Mouse (Mus musculus) thymus, postnatal 10 days (tissue): ENCODE data around the gene Arvcf.

Experiments used
- DNase-seq, 2 experiments: peaks; one replicate each; pipeline ENCODE4 v3.0.0; 2021; ENCODE audit warnings: low spot score in 2 of 2

Gene Arvcf

DNA sequence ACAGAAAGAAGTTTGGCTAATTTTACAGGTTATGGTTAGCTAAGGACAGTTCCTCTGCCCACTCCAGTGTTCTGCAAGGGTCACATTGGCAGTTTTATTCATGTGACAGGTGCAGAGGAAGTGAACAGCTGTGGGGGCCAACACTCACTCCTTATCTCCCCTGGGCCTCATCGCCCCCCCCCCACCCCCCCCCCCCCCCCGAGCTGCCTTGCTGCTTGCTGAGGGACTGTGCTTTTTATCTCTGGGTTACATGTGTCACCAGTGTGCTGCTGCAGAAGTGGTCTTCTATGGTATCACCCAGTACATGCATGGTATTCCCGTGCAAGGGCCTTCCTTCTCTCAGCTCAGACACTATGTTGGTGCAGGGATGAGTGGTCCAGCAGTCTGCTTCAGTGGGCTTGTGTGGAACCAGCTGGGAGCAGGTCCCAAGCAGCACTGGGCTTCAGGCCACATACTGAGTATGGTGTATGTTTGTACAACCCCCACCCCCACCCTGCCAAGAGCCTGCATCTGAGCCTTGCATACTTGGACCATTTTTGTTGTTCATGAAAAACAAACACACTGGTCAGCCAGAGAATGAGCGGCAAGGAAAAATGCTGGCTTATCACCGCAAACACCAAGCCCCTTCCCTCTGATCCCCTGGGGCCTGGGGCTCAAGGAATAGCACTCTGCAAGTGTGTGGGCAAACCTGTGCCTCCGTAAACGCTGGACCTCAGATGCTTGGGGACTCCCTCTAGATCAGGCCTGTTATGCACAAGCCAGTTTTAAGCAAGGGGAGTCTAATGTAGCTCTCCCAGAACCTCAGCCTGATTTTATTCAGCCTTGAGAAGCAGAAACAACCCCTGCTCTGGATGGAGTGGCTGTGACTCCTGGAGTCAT, 40.0 kb downstream of the Arvcf start:
- DNase-seq = no peak

DNA sequence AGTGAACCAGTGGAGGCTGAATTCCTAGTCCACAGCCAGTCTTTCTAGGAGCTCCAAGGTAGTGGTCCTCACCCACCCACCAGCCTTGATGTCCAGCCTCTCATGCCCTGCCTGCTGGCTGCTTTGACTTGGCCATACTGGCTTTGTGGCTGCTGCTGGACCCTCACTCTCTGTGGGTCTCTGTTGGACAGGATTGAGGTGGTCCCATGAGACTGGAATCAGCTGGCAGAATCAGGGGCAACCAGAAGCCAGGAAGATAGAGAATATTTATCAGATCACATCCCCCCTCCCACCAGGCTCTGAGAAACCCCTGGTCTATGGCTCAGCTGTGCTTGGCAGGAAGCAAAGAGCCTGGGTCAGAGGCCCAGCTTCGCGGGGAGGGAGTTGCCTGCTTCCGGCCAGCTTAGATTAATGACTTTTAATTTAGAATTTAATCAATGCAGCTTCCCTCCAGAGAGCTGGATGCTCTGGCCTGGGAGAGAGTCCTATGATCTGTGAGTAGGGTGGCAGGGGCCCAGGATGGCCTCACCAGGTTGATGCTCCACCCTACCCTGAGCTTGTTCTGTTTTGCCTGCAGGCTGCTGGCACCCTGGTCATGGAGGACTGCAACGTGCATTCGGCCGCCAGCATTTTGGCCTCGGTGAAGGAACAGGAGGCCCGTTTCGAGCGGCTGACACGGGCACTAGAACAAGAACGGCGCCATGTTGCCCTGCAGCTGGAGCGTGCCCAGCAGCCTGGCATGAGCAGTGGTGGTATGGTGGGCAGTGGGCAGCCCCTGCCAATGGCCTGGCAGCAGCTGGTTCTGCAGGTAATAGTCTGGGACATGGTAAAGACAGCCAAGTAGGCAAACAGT, 40.8 kb downstream of the Arvcf start:
- DNase-seq = no peak

DNA sequence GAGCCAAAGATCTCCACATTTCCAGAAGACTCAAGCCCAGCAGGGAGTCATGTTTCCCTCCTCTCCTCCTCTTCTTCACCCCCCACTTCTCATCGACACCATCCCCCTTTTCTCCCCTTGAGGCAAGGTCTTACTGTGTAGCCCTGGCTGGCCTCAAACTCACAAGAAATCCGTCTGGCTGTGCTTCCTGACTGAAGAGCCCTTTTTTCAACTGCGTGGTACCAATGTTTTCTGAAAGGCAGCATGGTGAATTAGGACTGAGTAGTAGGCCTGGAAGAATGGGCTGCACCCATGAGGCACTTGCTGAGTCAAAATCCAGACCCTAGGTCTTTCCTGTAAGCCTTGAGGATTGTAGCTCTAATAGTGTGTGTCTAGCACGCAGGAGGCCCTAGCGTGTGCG, 42.4 kb downstream of the Arvcf start:
- no peak for DNase-seq

DNA sequence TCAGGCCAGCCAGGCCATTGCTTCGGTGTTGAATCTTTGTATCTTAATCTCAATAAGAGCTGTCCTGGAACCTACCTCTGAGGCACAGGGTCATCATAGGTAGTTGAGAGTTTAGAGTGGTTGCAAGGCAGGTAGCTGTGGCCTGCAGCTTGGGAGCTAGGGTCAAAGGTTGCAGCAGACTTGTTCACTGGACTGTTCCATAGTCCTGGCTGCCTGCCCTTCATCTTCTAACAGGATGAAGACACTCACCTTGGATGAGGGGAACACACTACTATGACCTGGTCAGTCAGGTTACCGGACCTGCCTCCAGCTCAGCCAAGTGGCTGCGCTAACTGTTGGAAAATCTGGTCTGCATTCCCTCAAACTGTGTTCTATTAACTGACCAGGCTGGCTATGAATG, 43.1 kb downstream of the Arvcf start:
- DNase-seq = no peak

DNA sequence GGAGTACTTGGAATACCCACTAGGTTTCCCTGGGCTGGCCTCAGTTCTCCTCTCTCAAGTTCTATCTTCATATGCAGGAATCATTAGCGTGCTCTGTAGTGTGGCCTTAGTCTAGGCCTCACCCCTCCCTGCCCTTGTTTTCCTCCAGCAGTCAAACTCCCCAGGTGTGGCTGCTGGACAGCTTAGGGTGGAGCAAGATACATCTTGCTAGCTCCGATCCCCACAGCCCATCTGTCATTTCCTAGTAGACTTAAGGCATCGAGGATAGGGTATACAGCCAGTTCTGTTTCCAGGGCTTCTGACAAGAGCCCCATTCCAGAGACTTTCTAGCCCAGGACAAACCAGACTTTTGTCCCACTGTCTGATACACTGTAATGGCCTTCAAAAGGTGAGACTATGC, 43.7 kb downstream of the Arvcf start:
- no peak for DNase-seq

DNA sequence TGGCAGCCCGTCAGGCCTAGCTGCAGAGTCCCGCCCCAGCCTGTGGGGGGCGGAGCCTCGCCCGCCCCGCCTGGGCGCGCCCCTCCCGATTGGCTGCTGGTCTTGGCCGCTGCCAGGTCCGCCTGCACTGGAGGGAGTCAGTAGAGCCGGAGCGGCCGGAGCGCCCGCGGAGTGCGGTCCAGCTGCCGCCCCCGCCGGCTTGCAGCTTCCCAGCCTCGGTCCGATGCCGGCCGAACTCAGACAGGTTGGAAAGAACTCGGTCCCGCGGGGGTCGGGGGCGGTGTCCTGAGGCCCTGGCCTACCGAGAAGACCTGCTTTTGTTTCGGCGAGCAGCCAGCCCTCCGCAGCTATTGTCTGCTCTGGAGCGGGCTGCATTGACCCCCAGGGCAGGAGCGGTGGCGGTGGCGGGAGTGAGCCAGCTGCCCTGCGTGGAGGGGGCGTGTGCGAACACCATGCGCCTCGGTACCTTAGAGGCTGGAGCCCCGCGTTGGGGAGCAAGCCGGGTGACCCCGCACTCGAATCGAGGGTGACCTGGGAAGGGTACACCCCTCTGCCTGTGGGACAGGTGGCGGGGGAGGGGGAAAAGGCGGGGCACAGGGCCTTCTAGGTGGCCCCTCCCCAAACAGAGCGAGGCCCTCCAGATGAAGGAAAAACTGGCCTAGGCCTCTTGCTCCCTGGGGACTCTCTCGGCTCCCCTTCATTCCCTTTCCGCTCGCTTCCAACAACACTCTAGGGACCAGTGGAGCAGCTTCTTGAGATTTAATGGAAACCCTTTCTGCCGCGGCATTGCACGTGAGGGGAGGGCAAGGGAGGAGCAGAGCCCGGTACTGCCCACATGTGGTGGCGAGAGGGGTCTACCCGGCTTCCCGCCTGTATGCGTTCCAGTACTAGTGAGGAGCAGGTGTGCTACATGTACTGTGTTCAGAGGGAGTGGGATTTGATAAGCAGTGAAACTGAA, 44.8 kb downstream of the Arvcf start:
- peak; percentile 80 to 83 for DNase-seq

DNA sequence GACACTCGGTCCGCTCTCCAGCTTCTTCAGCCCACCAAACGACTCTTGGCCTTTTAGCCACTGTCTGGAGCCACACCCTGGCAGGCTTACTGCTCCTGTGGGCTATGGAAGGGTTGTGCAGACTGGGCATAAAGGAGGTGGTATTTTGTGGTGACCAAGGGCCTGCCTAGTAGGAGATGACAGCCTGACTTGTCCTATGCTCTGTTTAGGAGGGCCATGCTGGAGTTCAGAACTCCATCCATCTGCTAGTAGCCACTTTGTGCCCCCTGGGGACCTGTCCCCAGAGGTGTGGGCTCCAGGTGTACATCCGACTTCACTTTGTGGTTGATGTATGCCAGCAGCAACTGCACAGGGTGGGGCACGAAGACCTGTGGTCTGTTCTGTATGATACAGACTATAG, 45.6 kb downstream of the Arvcf start:
- DNase-seq = no peak

DNA sequence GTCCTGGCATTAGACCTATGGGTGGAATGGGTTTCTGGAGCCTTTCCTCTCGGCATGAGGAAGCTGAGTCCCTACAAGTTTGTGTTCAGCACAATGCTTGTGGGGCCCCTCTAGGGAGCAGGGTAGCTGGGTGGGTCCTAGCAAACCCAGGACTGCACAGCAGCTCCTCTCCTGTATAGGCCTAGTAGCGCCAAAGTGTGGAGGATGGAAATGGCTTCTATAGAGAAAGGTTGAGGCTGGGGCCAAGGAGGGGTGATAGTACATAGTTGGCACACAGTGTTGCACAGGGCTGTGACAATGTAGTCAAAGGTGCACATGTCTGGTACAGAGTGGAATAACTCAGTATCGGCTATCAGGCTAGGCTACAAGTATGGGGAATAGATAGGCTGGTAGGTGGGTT, 46.1 kb downstream of the Arvcf start:
- no peak for DNase-seq

DNA sequence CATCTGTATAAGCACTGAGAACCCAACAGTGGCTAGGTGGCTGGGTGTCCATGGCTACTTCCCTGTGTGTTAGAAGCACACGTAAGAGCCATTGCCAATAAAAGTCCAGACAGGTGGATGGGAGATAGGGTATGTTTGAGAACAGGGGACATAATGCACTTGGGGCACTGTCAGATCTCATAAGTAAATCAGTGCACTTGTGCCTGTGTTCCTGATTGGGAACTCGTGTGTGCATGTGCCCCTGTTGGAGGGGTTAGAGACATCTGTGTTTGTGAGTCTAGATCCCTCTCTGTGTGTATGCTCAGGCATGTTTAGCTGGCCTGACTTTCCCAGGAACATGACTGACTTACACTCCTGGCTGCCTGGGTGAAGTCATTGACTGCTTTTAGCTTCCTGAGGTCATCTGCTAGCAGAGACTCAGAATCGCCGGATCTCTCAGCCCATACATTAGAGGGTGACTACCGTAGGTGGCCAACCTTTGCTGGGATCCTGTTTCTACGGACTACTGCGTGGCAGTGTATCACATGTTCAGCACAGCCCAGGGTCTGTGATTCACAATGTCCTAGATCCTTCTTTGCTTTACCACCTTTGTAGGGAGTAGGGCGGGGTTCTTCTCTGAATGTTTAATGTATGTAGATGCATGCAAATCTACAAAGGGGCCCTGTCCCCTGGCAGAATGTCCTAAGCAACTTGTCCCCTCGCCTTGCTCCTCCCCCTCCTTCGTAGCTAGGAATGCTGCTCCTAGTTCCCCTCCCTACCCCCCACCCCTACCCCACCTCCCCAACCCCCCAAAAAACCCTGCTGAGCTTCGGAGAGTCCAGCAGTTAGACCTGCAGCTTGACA, 47.0 kb downstream of the Arvcf start:
- no peak for DNase-seq

DNA sequence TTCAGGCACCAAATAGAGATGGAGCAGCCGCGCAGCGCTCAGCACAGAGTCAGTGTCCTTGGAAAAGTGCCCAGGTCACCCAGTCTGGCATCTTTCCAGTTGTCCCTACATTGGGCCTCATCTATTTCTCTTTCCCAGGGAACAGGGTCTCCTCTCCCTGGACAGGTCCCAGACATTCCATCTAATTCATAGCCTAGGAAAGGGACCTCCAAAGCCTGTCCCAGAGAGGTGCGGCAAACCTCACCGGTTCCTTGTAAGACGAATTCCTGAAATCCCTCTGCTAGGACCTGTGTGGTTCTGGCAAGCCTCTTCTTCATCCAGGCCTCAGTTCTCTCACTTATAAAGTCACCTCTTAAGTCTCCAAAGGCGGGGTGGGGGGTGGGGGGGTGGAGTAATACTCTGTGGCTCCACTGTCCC, 47.6 kb downstream of the Arvcf start:
- DNase-seq = no peak

DNA sequence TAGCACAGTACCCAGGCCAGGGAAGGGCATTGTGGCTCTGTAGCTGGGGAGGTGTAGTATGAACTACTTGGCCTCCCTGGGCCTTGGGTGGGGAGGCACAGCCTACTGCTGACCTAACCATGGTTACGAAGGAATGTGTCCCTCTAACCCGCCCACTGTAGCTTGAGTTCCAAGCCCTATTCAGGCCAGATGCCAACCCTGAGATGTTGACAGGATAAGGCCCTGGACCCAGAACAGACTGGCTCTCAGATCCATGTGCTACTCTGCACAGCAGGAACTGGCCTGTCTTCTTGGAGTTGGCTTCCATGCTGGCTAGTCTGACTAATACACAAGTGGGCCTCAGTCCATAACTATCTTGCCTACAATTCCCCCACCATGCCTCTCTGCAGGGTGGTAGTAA, 48.2 kb downstream of the Arvcf start:
- DNase-seq = no peak

DNA sequence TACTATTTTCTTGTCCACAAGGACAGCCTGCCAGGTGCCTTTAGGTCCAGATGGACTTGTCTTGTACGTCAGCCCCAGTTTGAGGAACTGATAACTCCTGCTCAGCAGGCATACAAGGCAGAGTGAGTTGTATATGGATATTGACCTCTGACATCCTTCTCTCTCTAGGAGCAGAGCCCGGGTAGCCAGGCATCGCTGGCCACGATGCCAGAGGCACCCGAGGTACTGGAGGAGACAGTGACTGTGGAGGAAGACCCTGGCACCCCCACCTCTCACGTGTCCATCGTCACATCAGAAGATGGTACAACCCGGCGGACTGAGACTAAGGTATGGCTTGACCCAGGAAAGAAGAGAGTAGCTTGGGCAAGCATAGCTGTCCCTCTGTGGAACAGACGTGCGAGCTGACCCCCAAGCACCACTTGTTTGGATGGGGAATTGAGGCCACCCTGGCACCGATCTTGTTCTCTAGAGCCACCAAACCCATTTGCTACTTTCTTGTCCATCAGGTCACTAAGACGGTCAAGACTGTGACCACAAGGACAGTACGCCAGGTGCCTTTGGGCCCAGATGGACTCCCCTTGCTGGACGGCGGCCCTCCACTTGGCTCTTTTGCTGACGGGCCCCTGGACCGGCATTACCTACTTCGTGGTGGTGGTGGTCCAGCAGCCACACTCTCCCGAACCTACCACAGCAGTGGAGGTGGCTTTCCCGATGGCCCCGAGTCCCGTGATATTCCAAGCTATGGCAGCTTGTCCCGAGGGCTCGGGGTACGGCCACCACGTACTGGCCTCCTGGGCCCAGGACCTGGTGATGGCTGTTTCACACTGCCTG, 49.0 kb downstream of the Arvcf start:
- no peak for DNase-seq

DNA sequence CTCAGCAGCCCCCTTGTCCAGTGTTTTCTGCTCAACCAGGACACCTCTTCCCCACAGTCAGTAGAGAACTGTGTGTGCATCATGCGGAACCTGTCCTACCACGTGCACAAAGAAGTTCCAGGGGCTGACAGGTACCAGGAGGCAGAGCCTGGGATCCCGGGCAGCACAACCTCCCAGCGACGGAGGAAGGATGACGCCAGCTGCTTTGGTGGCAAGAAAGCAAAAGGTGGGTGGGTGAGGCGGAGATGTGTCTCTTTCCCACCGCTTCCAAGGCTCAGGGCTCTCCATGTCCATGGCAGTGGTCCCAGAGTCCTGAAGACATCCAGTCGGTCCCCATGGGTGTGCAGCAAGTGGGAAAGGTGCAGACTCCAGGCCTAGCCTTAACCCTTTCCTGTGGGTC, 52.0 kb downstream of the Arvcf start:
- DNase-seq = no peak

DNA sequence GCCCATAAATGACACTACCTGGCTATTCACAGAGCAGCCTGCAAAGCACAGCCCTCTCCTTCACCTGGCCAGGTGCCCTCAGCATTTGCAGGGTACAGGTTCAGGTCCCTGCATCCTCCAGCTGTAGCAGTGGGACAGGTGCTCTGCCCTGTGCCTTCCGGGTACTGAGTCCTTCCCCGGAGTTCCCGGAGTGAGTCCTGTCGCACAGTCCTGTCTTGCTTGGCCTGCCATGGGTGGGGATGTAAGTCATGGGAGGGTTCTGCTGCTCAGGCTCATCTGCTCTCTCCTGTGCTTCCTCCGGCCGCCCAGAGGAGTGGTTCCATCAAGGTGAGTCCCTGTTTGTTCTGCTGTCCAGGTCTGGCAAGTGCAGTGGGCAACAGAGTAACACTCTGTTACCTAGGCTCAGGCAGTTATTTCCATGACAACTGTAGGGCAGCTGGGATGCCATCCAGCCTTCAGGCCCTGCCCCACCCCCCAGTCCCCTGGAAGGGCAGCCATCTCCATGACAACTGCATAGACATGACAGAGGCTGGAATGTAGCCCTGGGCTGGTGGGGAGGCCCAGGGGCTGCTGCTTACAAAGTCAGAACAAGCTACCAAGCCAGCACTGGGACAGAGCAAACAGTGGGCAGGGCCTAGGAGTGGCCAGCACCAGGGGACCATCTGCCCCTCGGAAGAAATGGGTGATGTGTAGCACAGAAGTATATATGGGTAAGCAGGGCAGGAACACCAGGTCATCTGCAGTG, 52.7 kb downstream of the Arvcf start:
- DNase-seq = no peak

DNA sequence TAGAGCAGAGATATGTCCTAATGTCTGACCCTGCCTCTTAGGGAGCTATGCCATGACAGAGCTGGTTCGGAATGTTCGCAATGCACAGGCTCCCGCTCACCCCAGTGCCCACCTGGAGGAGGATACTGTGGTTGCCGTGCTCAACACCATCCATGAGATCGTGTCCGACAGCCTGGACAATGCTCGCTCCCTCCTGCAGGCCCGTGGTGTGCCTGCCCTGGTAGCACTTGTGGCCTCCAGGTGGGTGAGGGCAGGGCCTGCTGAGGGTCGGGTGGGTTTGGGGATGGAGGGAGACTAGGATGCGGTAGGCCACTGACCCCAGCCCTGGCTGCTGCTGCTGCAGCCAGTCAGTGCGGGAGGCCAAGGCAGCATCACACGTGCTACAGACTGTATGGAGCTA, 55.3 kb downstream of the Arvcf start:
- DNase-seq = no peak

DNA sequence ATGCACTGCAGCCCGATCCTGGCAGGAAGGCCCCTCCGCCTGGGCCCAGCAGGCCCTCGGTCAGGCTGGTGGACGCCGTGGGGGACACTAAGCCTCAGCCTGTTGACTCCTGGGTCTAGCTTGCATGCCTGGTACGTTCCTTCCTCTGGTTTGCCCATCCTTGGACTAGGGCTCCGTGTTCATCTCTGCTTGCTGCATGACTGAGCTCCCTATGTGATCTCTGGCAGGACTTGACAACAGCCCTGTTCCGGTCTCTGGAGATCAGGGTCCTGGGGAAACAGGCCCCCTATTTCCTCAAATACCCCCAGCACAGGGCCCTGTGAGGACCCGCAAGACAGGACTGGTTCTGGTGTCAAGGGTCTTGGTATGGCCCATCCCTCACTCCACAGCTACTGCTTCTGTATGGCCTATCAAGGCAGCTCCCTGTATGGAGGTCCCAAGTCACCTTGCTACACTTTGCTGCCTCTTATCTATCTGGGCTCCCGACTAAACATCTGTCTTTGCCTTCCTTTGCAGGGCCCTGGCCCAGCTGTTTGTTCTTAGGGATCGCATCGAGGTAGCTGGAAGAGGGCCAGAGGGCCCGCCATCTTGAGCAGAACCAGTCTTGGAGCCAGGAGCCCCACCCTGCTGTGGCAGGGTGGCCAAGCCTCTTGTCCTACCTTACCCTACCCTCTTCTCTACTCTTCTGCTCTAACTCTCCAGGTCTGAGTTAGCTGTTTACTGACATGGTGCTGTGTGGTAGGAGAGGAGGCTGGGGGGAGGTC, 57.3 kb downstream of the Arvcf start:
- no peak for DNase-seq

DNA sequence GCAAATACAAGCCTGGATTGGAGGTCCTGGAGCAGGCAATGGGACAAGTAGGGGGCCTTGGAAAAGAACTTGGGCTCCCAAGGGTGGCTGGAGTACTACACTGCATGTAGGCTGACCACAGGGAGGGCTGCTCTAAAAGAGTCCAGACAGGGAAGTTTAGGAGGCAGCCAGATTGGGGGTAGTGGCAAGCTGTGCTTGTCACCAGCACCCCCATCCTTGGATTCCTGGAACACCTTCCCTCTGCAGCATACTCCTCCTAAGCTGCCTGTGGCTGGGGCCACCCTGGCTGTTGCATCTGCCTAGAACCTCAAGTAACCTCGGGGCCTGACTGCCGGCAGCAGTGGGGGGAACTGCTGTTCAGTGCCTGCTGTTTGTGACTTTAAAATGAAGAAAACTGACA, 57.9 kb downstream of the Arvcf start:
- DNase-seq = no peak

DNA sequence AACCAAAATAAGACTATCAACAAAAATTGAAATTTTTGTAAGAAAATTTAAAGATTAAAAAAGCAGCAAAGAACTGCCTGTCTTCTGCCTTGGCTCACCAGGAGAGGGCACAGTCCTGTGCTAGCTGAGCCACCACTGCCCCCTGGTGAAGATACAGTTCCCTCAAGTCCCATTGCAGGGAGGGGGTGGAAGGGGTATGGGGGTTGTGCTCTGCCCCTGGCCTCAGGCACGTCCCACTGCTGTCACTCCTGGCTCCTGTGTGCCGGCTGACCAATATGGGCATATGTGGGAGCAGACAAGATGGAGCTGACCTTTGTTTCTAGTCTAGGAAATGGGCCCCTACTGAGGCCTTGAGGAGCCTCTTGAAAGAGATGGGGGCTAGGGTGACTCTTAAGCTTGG, 58.3 kb downstream of the Arvcf start:
- DNase-seq = peak; percentile 55 to 72

DNA sequence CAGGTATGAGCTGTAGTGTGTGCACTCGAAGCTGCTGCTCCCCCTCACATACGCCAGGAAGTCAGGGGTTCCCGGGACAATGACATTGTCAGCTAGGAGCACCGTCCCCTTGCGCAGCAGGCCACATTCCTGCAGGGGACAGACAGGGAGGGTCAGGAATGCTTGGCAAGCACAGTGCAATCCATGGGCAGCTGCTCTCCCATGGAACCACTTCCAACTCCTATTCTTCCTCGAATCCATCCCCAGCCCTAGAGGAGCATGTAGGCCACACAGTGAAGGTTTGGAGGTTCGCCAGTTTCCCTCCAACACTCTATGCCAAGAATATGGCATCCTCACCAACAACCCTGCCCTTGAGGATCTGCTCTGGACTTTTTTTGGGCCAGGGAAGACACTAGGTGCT, 59.9 kb downstream of the Arvcf start:
- DNase-seq = no peak
